Mouse (Mus musculus) kidney, adult 2 months (tissue): ENCODE data around the gene Fads2.

Experiments
- CTCF ChIP-seq: fragments of 200-500 bp; conservative IDR thresholded peaks from 2 replicates; pipeline ENCODE4 v1.5.1; 2011; ENCODE audit warnings: low read depth, mild to moderate bottlenecking, control low read depth, low read length, moderate library complexity, mixed read lengths; ENCODE audit not compliant: insufficient read depth, insufficient read length
- POLR2A ChIP-seq: fragments of 200-500 bp; IDR thresholded peaks from one replicate; pipeline ENCODE4 v1.6.1; 2011; ENCODE audit warnings: low read depth, low read length, control low read depth

DNA sequence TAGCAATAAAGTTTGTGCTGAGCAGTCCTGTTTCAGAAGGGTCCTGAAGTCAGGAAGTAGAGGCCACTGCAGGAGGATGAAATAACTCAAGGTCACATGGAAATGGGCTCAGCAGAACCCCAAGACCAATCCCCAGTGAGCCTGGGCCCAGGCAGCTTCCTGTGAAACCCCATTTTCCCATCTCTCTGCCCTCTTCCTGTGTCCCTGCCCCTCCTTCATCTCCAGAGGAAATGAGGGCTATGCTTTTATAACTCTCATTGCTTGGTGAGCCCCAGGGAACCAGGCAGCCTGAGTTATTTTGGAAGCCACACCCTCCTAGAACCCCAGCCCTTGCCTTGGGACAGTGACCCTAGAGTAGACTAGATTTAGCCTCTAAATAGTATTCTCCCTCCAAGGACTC, 52.0 kb downstream of the Fads2 start:
- TF ChIP-seq CTCF, result no peak
- no peak for TF ChIP-seq POLR2A
